Mouse (Mus musculus) testis, adult 2 months (tissue): ENCODE results near the gene Tmem91.

Experiments used
- CTCF ChIP-seq: fragments of 200-500 bp; IDR thresholded peaks from 2 replicates; pipeline ENCODE4 v1.5.1; 2012; ENCODE audit warnings: low read depth, mild to moderate bottlenecking, inconsistent platforms, low read length, moderate library complexity; ENCODE audit not compliant: control insufficient read depth, insufficient read depth, insufficient replicate concordance
- POLR2A ChIP-seq: fragments of 200-500 bp; IDR thresholded peaks from 2 replicates; pipeline ENCODE4 v1.6.1; 2012; ENCODE audit warnings: low read depth, mild to moderate bottlenecking, inconsistent platforms, low read length, moderate library complexity; ENCODE audit not compliant: control insufficient read depth

GRCm38 (mm10) chr7:25680514-25681258 is 5.7 kb upstream of the Tmem91 start, which contains the start of gene B9d2:
- TF ChIP-seq POLR2A: peak; percentile 75
- TF ChIP-seq CTCF: no peak
